Mouse (Mus musculus) stomach, embryonic 16.5 days (tissue): ENCODE data around the gene Clstn1. TPM values are rescaled to one million over a fixed set of nuclear protein-coding genes. Genes with fewer than 3 reads are reported as not detected.

ENCODE experiments used
- ATAC-seq: fragments of 200-750 bp; cut with Nextera tagmentation; 2 replicates; pipeline ENCODE4 v1.8.0; 2017; ENCODE audit warnings: moderate number of reproducible peaks, moderate TSS enrichment; ENCODE audit not compliant: insufficient read depth, low FRiP score
- H3K27ac ChIP-seq: fragments of 300-500 bp; sonication (generic); 2 replicates; pipeline ENCODE4 v1.5.1; 2014; ENCODE audit warnings: low read length
- H3K27me3 ChIP-seq: fragments of 300-500 bp; sonication (generic); 2 replicates; pipeline ENCODE4 v1.6.1; 2014; ENCODE audit warnings: low read length, control low read depth, mixed read lengths; ENCODE audit not compliant: control insufficient read depth, insufficient read depth
- H3K36me3 ChIP-seq: fragments of 300-500 bp; sonication (generic); 2 replicates; pipeline ENCODE4 v1.6.1; 2014; ENCODE audit warnings: low read length; ENCODE audit not compliant: control insufficient read depth, insufficient read depth
- H3K4me1 ChIP-seq: fragments of 300-500 bp; sonication (generic); 2 replicates; pipeline ENCODE4 v1.6.1; 2014; ENCODE audit warnings: low read length, control low read depth, mixed read lengths; ENCODE audit not compliant: control insufficient read depth, insufficient read depth
- H3K4me2 ChIP-seq: fragments of 300-500 bp; sonication (generic); 2 replicates; pipeline ENCODE4 v1.6.1; 2014; ENCODE audit warnings: low read depth, low read length, mixed read lengths
- H3K4me3 ChIP-seq: fragments of 300-500 bp; sonication (generic); replicated peaks from 2 replicates; pipeline ENCODE4 v1.5.1; 2014; ENCODE audit warnings: mild to moderate bottlenecking, low read length
- H3K9ac ChIP-seq: fragments of 300-500 bp; sonication (generic); 2 replicates; pipeline ENCODE4 v1.6.1; 2014; ENCODE audit warnings: low read length
- H3K9me3 ChIP-seq: fragments of 300-500 bp; sonication (generic); replicated peaks from 2 replicates; pipeline ENCODE4 v1.6.1; 2016; ENCODE audit warnings: low read length, control low read depth; ENCODE audit not compliant: control insufficient read depth
- WGBS: fragments of 180-500 bp; shearing (Covaris S2); extraction: QIAGEN DNeasy Blood & Tissue Kit; methylation state at CpG from one replicate; pipeline ENCODE4 v1.1.7; 2014; 5-methylcytosine and 5-hydroxymethylcytosine counted together
- polyA plus RNA-seq: library from polyadenylated mRNA; unstranded; fragments of >200 nt; fragmentation: Nextera tagmentation; extraction: Ambion mirVana; gene quantifications from 2 replicates; pipeline ENCODE4 v1.2.1, GENCODE M21; 2015

Clstn1 gene
- polyA plus RNA-seq, 1 experiment from 2014 or later, result 14.7 TPM

- 87% methylated on average over 9 of the region's 9 CpGs for WGBS
- Histone ChIP-seq H3K9me3 (no peaks in the 10 kb centered on the region), H3K27me3 (no peaks in the 10 kb centered on the region), H3K27ac (no peak overlapping the region), H3K4me3 (no peak overlapping the region), H3K9ac (no peak overlapping the region), H3K36me3 (peaks cover 14% of the 10 kb centered on the region), H3K4me1 (no peaks in the 10 kb centered on the region), H3K4me2 (no peak overlapping the region)
- ATAC-seq, result no peak
These were observed 59.5 kb downstream of the Clstn1 start for GRCm38 (mm10) chr4:149645761-149646160.

DNA sequence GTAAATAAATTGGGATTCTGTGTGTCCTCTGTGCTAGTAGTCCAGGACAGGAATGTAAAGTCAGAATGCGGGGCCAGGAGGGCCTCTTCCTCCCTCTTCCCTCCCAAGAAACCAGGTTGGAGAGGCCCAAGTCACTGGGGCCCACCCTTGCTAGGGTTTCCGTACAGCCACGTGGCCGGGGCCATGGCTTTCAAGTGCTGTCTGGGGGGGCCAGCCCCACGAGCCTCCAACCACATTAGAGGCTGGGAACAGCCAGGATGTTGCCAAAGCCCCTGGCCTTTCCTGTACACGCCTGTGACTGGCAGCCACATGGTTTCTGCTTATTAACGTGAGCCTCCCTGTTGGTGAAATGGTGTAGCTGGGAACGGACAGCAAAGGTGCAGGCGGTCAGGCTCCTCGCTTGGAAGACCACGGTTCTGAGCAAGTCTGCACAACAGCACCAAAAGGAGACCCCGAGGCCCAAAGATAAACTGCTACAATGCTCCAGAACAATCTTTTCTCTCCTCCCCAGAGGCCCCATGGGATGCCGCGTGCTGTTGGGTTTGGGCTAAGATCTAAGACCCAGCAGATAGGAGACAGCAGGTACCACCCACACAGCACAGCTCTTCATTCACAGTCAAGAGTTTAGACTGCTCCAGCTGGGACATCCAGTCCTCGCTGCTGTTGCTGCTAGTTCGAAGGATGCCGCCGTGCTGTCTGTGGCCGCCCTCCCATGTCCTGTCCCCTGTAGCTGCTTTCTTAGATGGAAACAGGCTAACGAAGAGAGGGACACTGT lies 62.0 kb downstream of the Clstn1 start:
- Histone ChIP-seq H3K27ac (no peak overlapping the region), H3K27me3 (no peaks in the 10 kb centered on the region), H3K36me3 (peaks cover 14% of the 10 kb centered on the region), H3K4me1 (no peaks in the 10 kb centered on the region), H3K9ac (no peak overlapping the region), H3K4me2 (no peak overlapping the region), H3K4me3 (no peak overlapping the region), H3K9me3 (no peaks in the 10 kb centered on the region)
- WGBS, result 81% methylated on average over 20 of the region's 20 CpGs
- ATAC-seq, result no peak

DNA sequence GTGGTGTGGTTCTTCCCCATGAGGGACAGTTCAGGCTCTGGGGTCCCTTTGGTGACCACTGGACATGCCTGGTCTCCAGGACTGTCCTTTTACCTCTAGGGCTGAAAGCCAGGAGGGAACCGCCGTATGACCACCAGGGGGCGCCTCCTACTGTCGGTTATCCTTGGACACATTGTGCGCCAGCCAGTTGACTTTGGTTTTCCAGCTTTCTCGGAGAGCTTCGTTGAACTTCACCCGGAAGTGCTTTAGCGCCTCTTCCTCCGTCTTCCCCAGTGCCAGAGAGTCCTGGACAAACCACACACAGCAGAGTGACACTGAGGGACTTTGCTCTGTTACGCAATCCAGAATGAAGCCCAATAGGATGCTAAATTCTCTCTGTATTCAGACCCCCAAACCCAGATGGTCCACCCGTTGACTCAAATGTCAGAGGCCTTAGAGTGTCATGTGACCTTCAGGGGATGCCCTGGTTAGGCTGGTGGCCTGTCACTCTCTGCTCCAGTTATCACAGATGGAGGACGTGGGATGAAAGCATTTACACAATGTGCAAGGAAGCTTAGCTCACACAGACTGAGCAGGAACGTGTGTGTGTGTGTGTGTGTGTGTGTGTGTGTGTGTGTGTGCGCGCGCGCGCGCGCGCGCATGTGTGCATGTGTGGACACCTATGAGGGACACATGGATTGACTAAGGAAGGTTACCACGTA lies 64.4 kb downstream of the Clstn1 start:
- no peak overlapping the region for H3K9ac ChIP-seq
- 67% methylated on average over 24 of the region's 24 CpGs for WGBS
- H3K9me3 ChIP-seq, result no peaks in the 10 kb centered on the region
- no peak overlapping the region for H3K4me2 ChIP-seq
- H3K27ac ChIP-seq, result no peak overlapping the region
- no peak for ATAC-seq
- no peak overlapping the region for H3K4me3 ChIP-seq
- no peaks in the 10 kb centered on the region for H3K4me1 ChIP-seq
- no peaks in the 10 kb centered on the region for H3K27me3 ChIP-seq
- peaks cover 12% of the 10 kb centered on the region for H3K36me3 ChIP-seq

- WGBS, result 96% methylated on average over 4 of the region's 4 CpGs
These were observed 68.0 kb downstream of the Clstn1 start for GRCm38 (mm10) chr4:149654232-149654631.

DNA sequence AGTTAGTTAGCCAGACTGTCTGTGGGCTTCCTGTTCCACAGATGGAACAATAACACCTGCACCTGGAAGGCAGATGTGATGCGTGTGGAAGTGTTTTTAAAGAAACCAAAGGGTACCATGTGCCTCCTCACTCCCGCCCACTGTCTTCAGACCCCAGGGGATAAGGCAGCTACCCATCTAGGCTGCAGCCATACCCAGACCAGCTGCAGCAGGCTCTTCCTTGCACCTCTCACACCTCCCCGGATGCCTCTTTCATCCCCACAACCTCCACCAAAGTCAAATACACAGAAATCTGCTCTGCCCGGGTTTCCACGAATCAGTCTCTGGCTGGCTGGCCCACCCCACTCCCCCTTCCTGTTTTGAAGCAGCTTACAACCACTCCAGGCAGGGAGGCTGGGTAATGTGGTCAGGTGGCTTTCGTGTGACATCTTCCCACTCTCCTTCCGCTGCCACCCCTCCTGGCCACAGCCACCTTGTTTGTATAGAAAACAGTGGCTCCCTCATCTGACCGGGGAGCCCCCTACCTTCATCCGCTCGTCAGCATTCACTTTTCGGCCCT lies 71.7 kb downstream of the Clstn1 start:
- ATAC-seq, result no peak
- WGBS, result 68% methylated on average over 11 of the region's 11 CpGs

More at GRCm38 (mm10) chr4:149654232-149654631, 68.0 kb downstream of the Clstn1 start:
- Histone ChIP-seq H3K4me2 (no peak overlapping the region), H3K4me3 (no peak overlapping the region), H3K27me3 (no peaks in the 10 kb centered on the region), H3K9ac (no peak overlapping the region), H3K4me1 (no peaks in the 10 kb centered on the region), H3K36me3 (no peaks in the 10 kb centered on the region), H3K9me3 (no peaks in the 10 kb centered on the region), H3K27ac (no peak overlapping the region)
- no peak for ATAC-seq

DNA sequence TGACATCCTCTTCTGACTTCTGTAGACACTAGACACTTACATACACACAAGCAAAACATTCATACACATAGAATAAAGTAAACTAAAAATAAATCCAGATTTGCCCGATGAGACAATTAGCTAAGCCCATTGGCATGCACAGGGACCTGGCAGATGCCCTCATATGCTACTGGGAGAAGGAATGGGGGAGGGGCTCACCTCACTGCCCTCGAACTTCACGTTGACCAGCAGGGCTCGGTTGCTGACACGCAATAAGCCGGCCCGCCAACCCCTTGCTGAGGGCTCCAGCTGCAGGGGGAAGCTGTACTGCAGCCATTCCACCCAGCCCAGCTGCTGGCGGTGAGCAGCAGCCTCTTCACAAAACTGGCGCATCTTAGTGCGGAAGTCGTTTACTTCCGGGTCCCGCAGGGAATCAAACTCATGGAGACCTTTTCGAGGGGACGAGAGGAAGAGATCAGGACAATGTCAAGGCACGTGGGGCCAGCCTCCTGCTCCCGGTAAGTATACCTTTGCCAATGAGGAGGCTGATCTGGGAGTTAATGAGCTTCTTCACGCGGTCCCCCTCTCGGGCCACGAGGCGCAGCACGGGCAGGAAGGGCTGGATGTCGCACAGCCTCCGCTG lies 73.3 kb downstream of the Clstn1 start:
- no peak for ATAC-seq
- H3K4me3 ChIP-seq, result no peak overlapping the region
- H3K9me3 ChIP-seq, result no peaks in the 10 kb centered on the region
- H3K36me3 ChIP-seq, result no peaks in the 10 kb centered on the region
- H3K4me2 ChIP-seq, result no peak overlapping the region
- no peak overlapping the region for H3K9ac ChIP-seq
- H3K4me1 ChIP-seq, result no peaks in the 10 kb centered on the region
- 65% methylated on average over 25 of the region's 25 CpGs for WGBS
- H3K27me3 ChIP-seq, result no peaks in the 10 kb centered on the region
- no peak overlapping the region for H3K27ac ChIP-seq

More for the DNA sequence above, 71.7 kb downstream of the Clstn1 start:
- no peak overlapping the region for H3K4me3 ChIP-seq
- H3K27me3 ChIP-seq, result no peaks in the 10 kb centered on the region
- H3K4me2 ChIP-seq, result no peak overlapping the region
- no peak overlapping the region for H3K27ac ChIP-seq
- no peaks in the 10 kb centered on the region for H3K36me3 ChIP-seq
- H3K4me1 ChIP-seq, result no peaks in the 10 kb centered on the region
- no peak overlapping the region for H3K9ac ChIP-seq
- no peaks in the 10 kb centered on the region for H3K9me3 ChIP-seq

DNA sequence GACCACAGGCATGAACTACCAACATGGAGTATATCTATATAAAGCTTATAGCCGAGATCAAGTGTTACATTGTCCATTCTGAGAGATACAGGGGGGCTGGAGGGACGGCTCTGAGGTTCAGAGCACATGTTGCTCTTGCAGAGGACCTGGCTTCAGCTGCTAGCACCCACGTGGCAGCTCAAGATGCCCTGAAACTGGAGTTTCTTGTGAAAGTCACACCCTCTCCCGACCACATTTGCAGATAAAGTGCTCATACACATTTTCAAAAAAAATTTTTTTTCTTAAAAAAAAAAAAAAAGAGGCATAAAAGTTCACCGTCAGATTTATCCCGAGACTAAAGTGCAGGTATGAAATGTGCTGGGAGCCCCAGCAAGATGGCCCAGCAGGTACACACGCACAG lies 74.3 kb downstream of the Clstn1 start:
- 83% methylated on average over 7 of the region's 7 CpGs for WGBS
- no peaks in the 10 kb centered on the region for H3K4me1 ChIP-seq

DNA sequence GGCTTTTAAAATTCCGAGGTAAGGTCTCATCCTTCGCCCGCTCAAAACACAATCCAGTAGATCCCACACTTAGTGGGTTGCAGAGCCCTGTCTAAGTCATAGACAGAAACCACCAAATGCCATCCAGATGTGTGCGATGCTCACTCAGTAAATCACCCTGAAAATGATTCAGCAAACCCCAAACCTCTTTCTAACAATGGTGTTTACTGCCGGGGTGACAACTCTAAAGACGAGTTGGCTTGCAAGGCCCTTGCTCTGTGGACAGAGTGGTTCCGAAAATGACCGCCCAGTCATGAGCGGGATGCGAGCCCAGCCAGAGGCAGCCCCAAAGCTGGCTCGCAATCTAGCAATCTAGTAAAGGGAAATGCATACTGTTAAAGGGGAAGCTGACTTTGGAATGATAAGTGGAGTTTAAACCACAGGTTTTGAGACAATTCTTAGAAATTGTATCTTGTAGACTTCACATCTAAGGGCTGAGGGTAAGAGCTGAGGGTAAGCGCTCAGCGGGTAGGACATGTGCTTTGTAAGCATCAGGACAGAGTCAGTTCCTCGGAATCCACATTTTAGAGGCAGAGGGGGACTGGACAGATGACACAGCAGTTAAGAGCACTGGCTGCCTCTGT lies 75.8 kb downstream of the Clstn1 start:
- Histone ChIP-seq H3K4me2 (no peak overlapping the region), H3K27me3 (no peaks in the 10 kb centered on the region), H3K4me3 (no peak overlapping the region), H3K27ac (no peak overlapping the region), H3K36me3 (no peaks in the 10 kb centered on the region), H3K9me3 (no peaks in the 10 kb centered on the region), H3K9ac (no peak overlapping the region), H3K4me1 (no peaks in the 10 kb centered on the region)
- ATAC-seq, result no peak
- 84% methylated on average over 14 of the region's 14 CpGs for WGBS

More for the DNA sequence above, 74.3 kb downstream of the Clstn1 start:
- Histone ChIP-seq H3K9ac (no peak overlapping the region), H3K27ac (no peak overlapping the region), H3K27me3 (no peaks in the 10 kb centered on the region), H3K4me3 (no peak overlapping the region), H3K4me2 (no peak overlapping the region), H3K36me3 (no peaks in the 10 kb centered on the region), H3K9me3 (no peaks in the 10 kb centered on the region)
- ATAC-seq, result no peak
